In genomic region chr12:101015926-101016325, GRCm38 (mm10) we compare ENCODE assay signal across 8 mouse cellular contexts. TPM values are rescaled to one million over a fixed set of nuclear protein-coding genes. Genes with fewer than 3 reads are reported as not detected.
DNase-seq lines count a peak whose midpoint lies in the region; ATAC-seq and TF ChIP-seq lines count a peak whose summit lies in the region.

No protein-coding gene starts in this region.

- no peak for TF ChIP-seq POLR2A in lung, adult 2 months (IDR thresholded peaks at IDR 0.05; ENCODE audit: borderline replicate concordance, extremely low read depth, low read depth, low read length)

- H3K36me3 ChIP-seq in lung, embryonic 14.5 days (ENCODE audit: insufficient read depth), result no peaks in the 10 kb centered on the region
- no peaks in the 10 kb centered on the region for H3K36me3 ChIP-seq in embryonic facial prominence, embryonic 12.5 days

- no peak for TF ChIP-seq CTCF in lung, embryonic 14.5 days (IDR thresholded peaks at IDR 0.05; ENCODE audit: low read depth)
- TF ChIP-seq CTCF in lung, adult 2 months (IDR thresholded peaks at IDR 0.05; ENCODE audit: insufficient read depth, low read length), result no peak

- H3K9me3 ChIP-seq in lung, embryonic 14.5 days (ENCODE audit: low read depth, low read length), result no peaks in the 10 kb centered on the region
- H3K9me3 ChIP-seq in embryonic facial prominence, embryonic 12.5 days, result no peaks in the 10 kb centered on the region

- WGBS in lung, embryonic 14.5 days, result 46% methylated on average over 4 of the region's 4 CpGs
- 42% methylated on average over 4 of the region's 4 CpGs for WGBS in lung, adult 2 months
- 41% methylated on average over 4 of the region's 4 CpGs for WGBS in embryonic facial prominence, embryonic 12.5 days

- H3K4me2 ChIP-seq in lung, embryonic 14.5 days, result no peak overlapping the region
- H3K4me2 ChIP-seq in embryonic facial prominence, embryonic 12.5 days (replicated peaks), result no peak overlapping the region

- peak; percentile 28; the same call in 1 of the 2 replicates for ATAC-seq in lung, embryonic 14.5 days (ENCODE audit: insufficient read depth)
- no peak for ATAC-seq in embryonic facial prominence, embryonic 12.5 days (ENCODE audit: insufficient number of reproducible peaks, insufficient read depth, low FRiP score, low TSS enrichment)

- H3K9ac ChIP-seq in lung, embryonic 14.5 days, result no peak overlapping the region
- H3K9ac ChIP-seq in embryonic facial prominence, embryonic 12.5 days, result no peak overlapping the region

- H3K4me3 ChIP-seq in lung, embryonic 14.5 days (ENCODE audit: low read depth, low read length), result no peak overlapping the region
- H3K4me3 ChIP-seq in lung, adult 2 months (replicated peaks; ENCODE audit: extremely low read depth, low read depth, low read length), result no peak overlapping the region
- H3K4me3 ChIP-seq in embryonic facial prominence, embryonic 12.5 days, result no peak overlapping the region

- H3K27ac ChIP-seq in lung, embryonic 14.5 days (ENCODE audit: low read depth), result peak overlapping the region; percentile 36; the same call in 1 of the 2 replicates
- H3K27ac ChIP-seq in embryonic facial prominence, embryonic 12.5 days, result peak overlapping the region; percentile 31; the same call in 1 of the 2 replicates

- peaks cover 28% of the 10 kb centered on the region for H3K4me1 ChIP-seq in lung, embryonic 14.5 days (ENCODE audit: insufficient read depth)
- peaks cover 27% of the 10 kb centered on the region for H3K4me1 ChIP-seq in lung, adult 2 months (ENCODE audit: control insufficient read depth, insufficient read depth, low read length)
- H3K4me1 ChIP-seq in embryonic facial prominence, embryonic 12.5 days, result peaks cover 31% of the 10 kb centered on the region

- H3K27me3 ChIP-seq in lung, embryonic 14.5 days (ENCODE audit: insufficient read depth, low read length), result no peaks in the 10 kb centered on the region
- H3K27me3 ChIP-seq in embryonic facial prominence, embryonic 12.5 days, result 0 out of 2 replicates have a peak, but pooled peaks cover 3% of the 10 kb centered on the region

- peak; percentile 66 for DNase-seq in lung, embryonic 14.5 days
- no peak for DNase-seq in lung, adult 2 months
- DNase-seq in kidney, postnatal 4 days, result peak; percentile 67 to 77
- DNase-seq in retina, postnatal 1 day, result peak; percentile 90
- DNase-seq in adipocyte (ENCODE audit: low spot score), result no peak
- no peak for DNase-seq in layer of hippocampus, adult 18-20 months (ENCODE audit: low spot score in 2 of 2)
- no peak for DNase-seq in cerebellum, adult 8-10 months

RNA-seq across cellular contexts. Expression of gene Ccdc88c, which starts 12.9 kb away (rescaled TPM):
- 14.0 and 15.3 TPM in 2 replicates for polyA plus RNA-seq in lung, embryonic 14.5 days (2014; fragmentation: Nextera tagmentation; extraction: Ambion mirVana)
- polyA plus RNA-seq in lung, adult 2 months (2012; rRNA removed), result 19.2 and 19.7 TPM in 2 replicates
- 6.6 and 6.7 TPM in 2 replicates for polyA plus RNA-seq in embryonic facial prominence, embryonic 12.5 days (2016; fragmentation: Nextera tagmentation; extraction: Ambion mirVana)
- 10 to 100 TPM; 27.0 to 30.6 TPM for total RNA-seq in layer of hippocampus, adult 18-20 months (2021)

Comparison
In these comparisons a context has a peak if more than half of its experiments do, and no peak if none do; other contexts are left out.
1. DNase-seq: peak in lung, embryonic 14.5 days (single experiment), kidney, postnatal 4 days (2 of 2) and retina, postnatal 1 day (single experiment); none in lung, adult 2 months (single experiment), adipocyte (single experiment), layer of hippocampus, adult 18-20 months (0 of 2) and cerebellum, adult 8-10 months (single experiment).